Mouse (Mus musculus) adrenal gland, postnatal 4 days (tissue): ENCODE measurements around the gene Ppp1r13b. TPM values are rescaled to one million over a fixed set of nuclear protein-coding genes. Genes with fewer than 3 reads are reported as not detected.
"Not testable (repeated sequence)": the region's sequence is repeated elsewhere in the genome, so short reads cannot be mapped to it uniquely, and the experiment has no call there.

Source experiments
- DNase-seq, 2 experiments: peaks; one replicate each; pipeline ENCODE4 v3.0.0; 2021 to 2022; ENCODE audit warnings: low spot score in 2 of 2, mixed read lengths in 2 of 2
- long read RNA-seq, 2 experiments: library from polyadenylated mRNA; stranded (forward); transcript quantifications; one replicate each; pipeline ENCODE4 v2.0.0; 2021
- total RNA-seq, 2 experiments: library from RNA; stranded (reverse); gene quantifications; 2 replicates each; pipeline ENCODE4 v1.2.3; 2021

Ppp1r13b gene
- total RNA-seq = 10 to 100 TPM; 26.7 to 30.5 TPM
- long read RNA-seq, experiment 1, full-length matches to known transcripts = 3 of 15 reads
- long read RNA-seq, experiment 1, partial matches to known transcripts = 2 of 15 reads
- long read RNA-seq, experiment 1, other reads (novel, unspliced or antisense) = 10 of 15 reads
- long read RNA-seq, experiment 2, partial matches to known transcripts = 6 of 13 reads
- long read RNA-seq, experiment 2, other reads (novel, unspliced or antisense) = 7 of 13 reads

- DNase-seq = peak; percentile 81 to 84
These were observed at the start of gene Ppp1r13b for GRCm38 (mm10) chr12:111907970-111908681. Ppp1r13b (minus strand) TSS chr12:111908110.

- no peak for DNase-seq
These were observed 48.3 kb upstream of the Ppp1r13b start for GRCm38 (mm10) chr12:111956173-111956572.

GRCm38 (mm10) chr12:111951701-111952100 lies 43.8 kb upstream of the Ppp1r13b start:
- DNase-seq = no peak

GRCm38 (mm10) chr12:111950486-111950885 lies 42.6 kb upstream of the Ppp1r13b start:
- DNase-seq = no peak

GRCm38 (mm10) chr12:111946716-111947115 lies 38.8 kb upstream of the Ppp1r13b start:
- no peak for DNase-seq

GRCm38 (mm10) chr12:111945765-111946655 lies 38.1 kb upstream of the Ppp1r13b start:
- not testable (repeated sequence) for DNase-seq

GRCm38 (mm10) chr12:111945115-111945514 lies 37.2 kb upstream of the Ppp1r13b start:
- DNase-seq = no peak

- not testable (repeated sequence) for DNase-seq
These were observed 36.4 kb upstream of the Ppp1r13b start for GRCm38 (mm10) chr12:111944065-111944987.

GRCm38 (mm10) chr12:111943421-111944064 lies 35.6 kb upstream of the Ppp1r13b start:
- no peak for DNase-seq

- no peak for DNase-seq
These were observed 30.8 kb upstream of the Ppp1r13b start for GRCm38 (mm10) chr12:111938623-111939177.

GRCm38 (mm10) chr12:111936706-111937550 lies 29.0 kb upstream of the Ppp1r13b start:
- no peak for DNase-seq

- no peak for DNase-seq
These were observed 26.1 kb upstream of the Ppp1r13b start for GRCm38 (mm10) chr12:111933971-111934370.

GRCm38 (mm10) chr12:111933032-111933704 lies 25.3 kb upstream of the Ppp1r13b start:
- peak in 1 of 2 experiments; percentile 32 for DNase-seq

- no peak for DNase-seq
These were observed 24.6 kb upstream of the Ppp1r13b start for GRCm38 (mm10) chr12:111932513-111932912.

GRCm38 (mm10) chr12:111931411-111932025 lies 23.6 kb upstream of the Ppp1r13b start:
- DNase-seq = no peak

- no peak for DNase-seq
These were observed 20.6 kb upstream of the Ppp1r13b start for GRCm38 (mm10) chr12:111928411-111928966.

GRCm38 (mm10) chr12:111927338-111927737 lies 19.4 kb upstream of the Ppp1r13b start:
- DNase-seq = no peak
